Mouse (Mus musculus) hindbrain, embryonic 10.5 days (tissue): ENCODE results near the gene Pdcd6. TPM values are rescaled to one million over a fixed set of nuclear protein-coding genes. Genes with fewer than 3 reads are reported as not detected.
A peak's percentile ranks its signal among the peaks of the same experiment; 100 is the strongest.

Experiments used
- DNase-seq: peaks from one replicate; pipeline ENCODE4 v3.0.0-alpha.2; 2017; ENCODE audit warnings: low spot score
- H3K27ac ChIP-seq: fragments of 300-500 bp; sonication (generic); 2 replicates; pipeline ENCODE4 v1.5.1; 2016; ENCODE audit warnings: mild to moderate bottlenecking, moderate library complexity
- H3K27me3 ChIP-seq: fragments of 300-500 bp; sonication (generic); 2 replicates; pipeline ENCODE4 v1.6.1; 2016; ENCODE audit warnings: mild to moderate bottlenecking; ENCODE audit not compliant: poor library complexity, insufficient read depth, severe bottlenecking
- H3K36me3 ChIP-seq: fragments of 300-500 bp; sonication (generic); 2 replicates; pipeline ENCODE4 v1.6.1; 2016; ENCODE audit warnings: mild to moderate bottlenecking, moderate library complexity
- H3K4me1 ChIP-seq: fragments of 300-500 bp; sonication (generic); replicated peaks from 2 replicates; pipeline ENCODE4 v1.6.1; 2016; ENCODE audit warnings: mild to moderate bottlenecking
- H3K4me3 ChIP-seq: fragments of 300-500 bp; sonication (generic); 2 replicates; pipeline ENCODE4 v1.5.1; 2016; ENCODE audit warnings: mild to moderate bottlenecking, moderate library complexity
- H3K9me3 ChIP-seq: fragments of 300-500 bp; sonication (generic); 2 replicates; pipeline ENCODE4 v1.6.1; 2016; ENCODE audit warnings: mild to moderate bottlenecking, moderate library complexity
- WGBS: fragments of 180-500 bp; shearing (Covaris S2); methylation state at CpG from one replicate; pipeline ENCODE4 v1.1.7; 2016; 5-methylcytosine and 5-hydroxymethylcytosine counted together
- polyA plus RNA-seq: library from polyadenylated mRNA; unstranded; fragments of >200 nt; fragmentation: Nextera tagmentation; extraction: Ambion mirVana; gene quantifications from 2 replicates; pipeline ENCODE4 v1.2.1, GENCODE M21; 2016

Pdcd6 gene
- polyA plus RNA-seq, 1 experiment from 2014 or later: 131 TPM

GRCm38 (mm10) chr13:74305780-74306179 lies 11.6 kb downstream of the Pdcd6 start:
- H3K9me3 ChIP-seq: no peaks in the 10 kb centered on the region
- peaks cover 90% of the 10 kb centered on the region for H3K36me3 ChIP-seq
- H3K4me3 ChIP-seq: no peak overlapping the region
- WGBS: 95% methylated on average over 1 of the region's 1 CpGs
- no peaks in the 10 kb centered on the region for H3K27me3 ChIP-seq
- H3K27ac ChIP-seq: no peak overlapping the region
- no peak for DNase-seq
- no peaks in the 10 kb centered on the region for H3K4me1 ChIP-seq

- no peak for DNase-seq
- no peak overlapping the region for H3K27ac ChIP-seq
- WGBS: 90% methylated on average over 6 of the region's 6 CpGs
- no peaks in the 10 kb centered on the region for H3K4me1 ChIP-seq
- H3K9me3 ChIP-seq: no peaks in the 10 kb centered on the region
- H3K4me3 ChIP-seq: no peak overlapping the region
- peaks cover 86% of the 10 kb centered on the region for H3K36me3 ChIP-seq
- H3K27me3 ChIP-seq: no peaks in the 10 kb centered on the region
Observed at GRCm38 (mm10) chr13:74305380-74305779, 12.0 kb downstream of the Pdcd6 start.

GRCm38 (mm10) chr13:74302050-74303037 lies 15.0 kb downstream of the Pdcd6 start:
- no peak for DNase-seq
- no peak overlapping the region for H3K27ac ChIP-seq
- no peaks in the 10 kb centered on the region for H3K9me3 ChIP-seq
- 85% methylated on average over 10 of the region's 10 CpGs for WGBS
- H3K4me3 ChIP-seq: no peak overlapping the region
- H3K36me3 ChIP-seq: peaks cover 57% of the 10 kb centered on the region
- H3K4me1 ChIP-seq: no peaks in the 10 kb centered on the region
- H3K27me3 ChIP-seq: no peaks in the 10 kb centered on the region

- no peaks in the 10 kb centered on the region for H3K9me3 ChIP-seq
- no peak overlapping the region for H3K4me3 ChIP-seq
- WGBS: 79% methylated on average over 6 of the region's 6 CpGs
- H3K27ac ChIP-seq: no peak overlapping the region
- no peaks in the 10 kb centered on the region for H3K27me3 ChIP-seq
- no peaks in the 10 kb centered on the region for H3K4me1 ChIP-seq
- peaks cover 50% of the 10 kb centered on the region for H3K36me3 ChIP-seq
- DNase-seq: no peak
Observed at GRCm38 (mm10) chr13:74301607-74301984, 15.8 kb downstream of the Pdcd6 start.

GRCm38 (mm10) chr13:74300925-74301606 lies 16.3 kb downstream of the Pdcd6 start:
- H3K9me3 ChIP-seq: no peaks in the 10 kb centered on the region

GRCm38 (mm10) chr13:74296376-74296775 lies 21.0 kb downstream of the Pdcd6 start:
- Histone ChIP-seq H3K4me3 (no peak overlapping the region), H3K9me3 (no peaks in the 10 kb centered on the region), H3K27me3 (peaks cover 20% of the 10 kb centered on the region), H3K4me1 (peaks cover 9% of the 10 kb centered on the region; the same call in 1 of the 2 replicates), H3K27ac (no peak overlapping the region), H3K36me3 (no peaks in the 10 kb centered on the region)
- DNase-seq: no peak
- WGBS: 84% methylated on average over 7 of the region's 7 CpGs

More at GRCm38 (mm10) chr13:74300925-74301606, 16.3 kb downstream of the Pdcd6 start:
- Histone ChIP-seq H3K27ac (no peak overlapping the region), H3K4me3 (no peak overlapping the region), H3K36me3 (peaks cover 44% of the 10 kb centered on the region), H3K27me3 (no peaks in the 10 kb centered on the region), H3K4me1 (no peaks in the 10 kb centered on the region)
- DNase-seq: peak; percentile 66
- 49% methylated on average over 4 of the region's 4 CpGs for WGBS

GRCm38 (mm10) chr13:74292167-74292566 lies 25.2 kb downstream of the Pdcd6 start, which contains the start of gene Ahrr:
Gene Ahrr (minus strand): TSS chr13:74292331.
- Histone ChIP-seq H3K27me3 (peaks cover 27% of the 10 kb centered on the region), H3K9me3 (no peaks in the 10 kb centered on the region), H3K4me1 (peaks cover 9% of the 10 kb centered on the region; the same call in 1 of the 2 replicates), H3K36me3 (no peaks in the 10 kb centered on the region), H3K27ac (peak within 1 kb of the TSS; percentile 23; the same call in 1 of the 2 replicates), H3K4me3 (peak within 1 kb of the TSS; percentile 45)
- 1% methylated on average over 27 of the region's 27 CpGs for WGBS
- peak; percentile 70 for DNase-seq

GRCm38 (mm10) chr13:74289646-74290045 lies 27.7 kb downstream of the Pdcd6 start:
- DNase-seq: no peak
- Histone ChIP-seq H3K4me1 (peaks cover 9% of the 10 kb centered on the region; the same call in 1 of the 2 replicates), H3K36me3 (no peaks in the 10 kb centered on the region), H3K9me3 (no peaks in the 10 kb centered on the region), H3K27me3 (peaks cover 27% of the 10 kb centered on the region), H3K4me3 (no peak overlapping the region), H3K27ac (no peak overlapping the region)
- WGBS: 92% methylated on average over 5 of the region's 5 CpGs

- no peaks in the 10 kb centered on the region for H3K9me3 ChIP-seq
- H3K4me1 ChIP-seq: no peaks in the 10 kb centered on the region
- H3K4me3 ChIP-seq: no peak overlapping the region
- H3K36me3 ChIP-seq: no peaks in the 10 kb centered on the region
- H3K27me3 ChIP-seq: no peaks in the 10 kb centered on the region
- DNase-seq: no peak
- no peak overlapping the region for H3K27ac ChIP-seq
- WGBS: 96% methylated on average over 1 of the region's 2 CpGs
Observed at GRCm38 (mm10) chr13:74282299-74282698, 35.1 kb downstream of the Pdcd6 start.

- no peak for DNase-seq
- Histone ChIP-seq H3K4me1 (no peaks in the 10 kb centered on the region), H3K9me3 (no peaks in the 10 kb centered on the region), H3K27ac (no peak overlapping the region), H3K36me3 (no peaks in the 10 kb centered on the region), H3K27me3 (no peaks in the 10 kb centered on the region), H3K4me3 (no peak overlapping the region)
- WGBS: 85% methylated on average over 4 of the region's 4 CpGs
Observed at GRCm38 (mm10) chr13:74275726-74276125, 41.7 kb downstream of the Pdcd6 start.

- 0 out of 2 replicates have a peak, but pooled peaks cover 8% of the 10 kb centered on the region for H3K27me3 ChIP-seq
- peak overlapping the region; percentile 65 for H3K4me3 ChIP-seq
- H3K36me3 ChIP-seq: no peaks in the 10 kb centered on the region
- peaks cover 13% of the 10 kb centered on the region for H3K4me1 ChIP-seq
- 4% methylated on average over 10 of the region's 10 CpGs for WGBS
- peak; percentile 77 for DNase-seq
- H3K9me3 ChIP-seq: no peaks in the 10 kb centered on the region
- H3K27ac ChIP-seq: peak overlapping the region; percentile 89
Observed at GRCm38 (mm10) chr13:74260231-74260992, 57.0 kb downstream of the Pdcd6 start.

GRCm38 (mm10) chr13:74259460-74260230 lies 57.7 kb downstream of the Pdcd6 start:
- Histone ChIP-seq H3K36me3 (no peaks in the 10 kb centered on the region), H3K27ac (peak overlapping the region; percentile 89), H3K4me3 (peak overlapping the region; percentile 65), H3K4me1 (peaks cover 13% of the 10 kb centered on the region), H3K9me3 (no peaks in the 10 kb centered on the region), H3K27me3 (0 out of 2 replicates have a peak, but pooled peaks cover 8% of the 10 kb centered on the region)
- no peak for DNase-seq
- WGBS: 3% methylated on average over 35 of the region's 35 CpGs
